Mouse (Mus musculus) midbrain, embryonic 14.5 days (tissue): ENCODE measurements around the gene Zfp142. TPM values are rescaled to one million over a fixed set of nuclear protein-coding genes. Genes with fewer than 3 reads are reported as not detected.
A peak's percentile ranks its signal among the peaks of the same experiment; 100 is the strongest.

Experiments
- ATAC-seq: fragments of 200-750 bp; cut with Nextera tagmentation; 2 replicates; pipeline ENCODE4 v1.8.0; 2017; ENCODE audit warnings: moderate number of reproducible peaks, moderate library complexity; ENCODE audit not compliant: low FRiP score, low TSS enrichment
- DNase-seq: peaks from one replicate; pipeline ENCODE4 v3.0.0-alpha.2; 2015
- H3K27ac ChIP-seq: fragments of 300-500 bp; sonication (generic); replicated peaks from 2 replicates; pipeline ENCODE4 v1.5.1; 2014; ENCODE audit warnings: mild to moderate bottlenecking, low read depth, low read length, moderate library complexity
- H3K27me3 ChIP-seq: fragments of 300-500 bp; sonication (generic); 2 replicates; pipeline ENCODE4 v1.6.1; 2014; ENCODE audit warnings: low read length, control low read depth, mixed read lengths; ENCODE audit not compliant: control insufficient read depth, insufficient read depth
- H3K36me3 ChIP-seq: fragments of 300-500 bp; sonication (generic); 2 replicates; pipeline ENCODE4 v1.6.1; 2014; ENCODE audit warnings: low read length, control low read depth; ENCODE audit not compliant: control insufficient read depth, insufficient read depth
- H3K4me1 ChIP-seq: fragments of 300-500 bp; sonication (generic); 2 replicates; pipeline ENCODE4 v1.6.1; 2014; ENCODE audit warnings: mild to moderate bottlenecking, antibody characterized with exemption, low read length, control low read depth; ENCODE audit not compliant: control insufficient read depth, insufficient read depth
- H3K4me2 ChIP-seq: fragments of 300-500 bp; sonication (generic); 2 replicates; pipeline ENCODE4 v1.6.1; 2014; ENCODE audit warnings: mild to moderate bottlenecking, low read length, moderate library complexity
- H3K4me3 ChIP-seq: fragments of 300-500 bp; sonication (generic); replicated peaks from 2 replicates; pipeline ENCODE4 v1.5.1; 2014; ENCODE audit warnings: low read depth, low read length
- H3K9ac ChIP-seq: fragments of 300-500 bp; sonication (generic); replicated peaks from 2 replicates; pipeline ENCODE4 v1.6.1; 2014; ENCODE audit warnings: mild to moderate bottlenecking, low read length, moderate library complexity
- H3K9me3 ChIP-seq: fragments of 300-500 bp; sonication (generic); 2 replicates; pipeline ENCODE4 v1.6.1; 2016; ENCODE audit warnings: low read length, control low read depth, mixed read lengths; ENCODE audit not compliant: control insufficient read depth
- WGBS: fragments of 180-500 bp; shearing (Covaris S2); extraction: QIAGEN DNeasy Blood & Tissue Kit; methylation state at CpG from one replicate; pipeline ENCODE4 v1.1.7; 2014; 5-methylcytosine and 5-hydroxymethylcytosine counted together
- polyA plus RNA-seq: library from polyadenylated mRNA; unstranded; fragments of >200 nt; fragmentation: Nextera tagmentation; extraction: Ambion mirVana; gene quantifications from 2 replicates; pipeline ENCODE4 v1.2.1, GENCODE M21; 2014

Gene Zfp142
- 8.9 and 9.7 TPM in 2 replicates for polyA plus RNA-seq

- under 1% methylated on average over 47 of the region's 48 CpGs for WGBS
- Histone ChIP-seq H3K27me3 (no peaks in the 10 kb centered on the region), H3K4me1 (peaks cover 12% of the 10 kb centered on the region; the same call in 1 of the 2 replicates), H3K9me3 (no peaks in the 10 kb centered on the region), H3K9ac (peak within 1 kb of the TSS; percentile 75), H3K4me3 (peak within 1 kb of the TSS; percentile 65), H3K27ac (peak within 1 kb of the TSS; percentile 85), H3K4me2 (peak within 1 kb of the TSS; percentile 80), H3K36me3 (peaks cover 40% of the 10 kb centered on the region)
- DNase-seq (peak; percentile 99), ATAC-seq (peak; percentile 98)
Measured at GRCm38 (mm10) chr1:74587773-74588445, at the start of gene Zfp142, which contains the start of gene Bcs1l. Gene Zfp142 (minus strand): TSS chr1:74588246. Gene Bcs1l (plus strand): TSS chr1:74588289.

DNA sequence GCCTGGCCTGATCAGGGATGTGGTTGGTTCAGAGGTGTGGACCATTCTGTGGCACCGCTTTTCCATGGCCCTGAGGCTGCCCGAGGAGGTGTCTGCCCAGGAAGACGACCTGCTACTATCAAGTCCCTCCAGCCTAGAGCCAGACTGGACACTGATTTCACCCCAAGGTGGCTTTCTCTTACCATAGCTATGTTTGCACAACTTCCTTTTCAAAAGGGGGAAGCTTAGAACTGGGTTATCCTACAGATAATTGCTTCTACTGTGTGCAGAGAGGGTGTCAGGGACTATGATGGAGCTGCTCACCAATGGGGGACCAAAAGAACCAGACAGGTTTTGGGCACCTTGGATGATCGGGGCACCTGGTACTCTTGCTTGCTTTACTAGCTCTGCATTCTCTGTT, 44.7 kb upstream of the Zfp142 start:
- Histone ChIP-seq H3K9ac (no peak overlapping the region), H3K27ac (no peak overlapping the region), H3K4me3 (no peak overlapping the region), H3K36me3 (peaks cover 44% of the 10 kb centered on the region), H3K4me1 (no peaks in the 10 kb centered on the region), H3K9me3 (no peaks in the 10 kb centered on the region), H3K27me3 (no peaks in the 10 kb centered on the region), H3K4me2 (no peak overlapping the region)
- 84% methylated on average over 4 of the region's 4 CpGs for WGBS
- ATAC-seq (no peak), DNase-seq (no peak)

DNA sequence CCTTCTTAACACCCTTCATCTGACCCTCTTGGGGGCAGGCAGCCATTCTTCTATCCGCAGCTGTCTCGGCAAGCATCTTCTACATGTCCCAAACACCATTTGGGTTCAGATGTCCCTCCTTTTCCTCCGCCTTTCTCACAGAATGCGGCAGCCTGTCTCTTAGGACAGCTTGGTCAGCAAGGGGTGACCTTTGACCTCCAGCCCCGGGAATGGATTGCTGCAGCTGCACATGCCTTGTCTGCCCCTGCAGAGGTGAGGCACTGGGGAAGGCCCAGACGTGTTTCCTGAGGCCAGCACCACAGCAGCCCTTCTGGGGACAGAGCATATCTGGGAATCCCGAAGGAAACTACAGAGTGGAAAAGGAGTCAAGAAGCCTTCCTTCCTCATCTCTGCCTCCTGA, 40.0 kb upstream of the Zfp142 start:
- H3K27me3 ChIP-seq = no peaks in the 10 kb centered on the region
- no peak overlapping the region for H3K4me2 ChIP-seq
- H3K4me3 ChIP-seq = no peak overlapping the region
- peaks cover 54% of the 10 kb centered on the region for H3K36me3 ChIP-seq
- 36% methylated on average over 7 of the region's 7 CpGs for WGBS
- no peak overlapping the region for H3K9ac ChIP-seq
- DNase-seq (no peak), ATAC-seq (no peak)
- H3K27ac ChIP-seq = no peak overlapping the region
- H3K4me1 ChIP-seq = no peaks in the 10 kb centered on the region
- no peaks in the 10 kb centered on the region for H3K9me3 ChIP-seq

GRCm38 (mm10) chr1:74626076-74626475, 38.0 kb upstream of the Zfp142 start:
- Histone ChIP-seq H3K27me3 (no peaks in the 10 kb centered on the region), H3K4me1 (no peaks in the 10 kb centered on the region), H3K9me3 (no peaks in the 10 kb centered on the region), H3K27ac (no peak overlapping the region), H3K9ac (no peak overlapping the region), H3K36me3 (peaks cover 68% of the 10 kb centered on the region), H3K4me3 (no peak overlapping the region), H3K4me2 (no peak overlapping the region)
- no peak for DNase-seq
- 94% methylated on average over 4 of the region's 4 CpGs for WGBS
- ATAC-seq = no peak

- no peak overlapping the region for H3K27ac ChIP-seq
- no peak overlapping the region for H3K4me2 ChIP-seq
- peaks cover 74% of the 10 kb centered on the region for H3K36me3 ChIP-seq
- no peak for DNase-seq
- ATAC-seq = no peak
- H3K9me3 ChIP-seq = no peaks in the 10 kb centered on the region
- H3K27me3 ChIP-seq = no peaks in the 10 kb centered on the region
- 100% methylated on average over 1 of the region's 1 CpGs for WGBS
- H3K4me1 ChIP-seq = no peaks in the 10 kb centered on the region
- H3K4me3 ChIP-seq = no peak overlapping the region
- no peak overlapping the region for H3K9ac ChIP-seq
Measured at GRCm38 (mm10) chr1:74624183-74624582, 36.1 kb upstream of the Zfp142 start.

DNA sequence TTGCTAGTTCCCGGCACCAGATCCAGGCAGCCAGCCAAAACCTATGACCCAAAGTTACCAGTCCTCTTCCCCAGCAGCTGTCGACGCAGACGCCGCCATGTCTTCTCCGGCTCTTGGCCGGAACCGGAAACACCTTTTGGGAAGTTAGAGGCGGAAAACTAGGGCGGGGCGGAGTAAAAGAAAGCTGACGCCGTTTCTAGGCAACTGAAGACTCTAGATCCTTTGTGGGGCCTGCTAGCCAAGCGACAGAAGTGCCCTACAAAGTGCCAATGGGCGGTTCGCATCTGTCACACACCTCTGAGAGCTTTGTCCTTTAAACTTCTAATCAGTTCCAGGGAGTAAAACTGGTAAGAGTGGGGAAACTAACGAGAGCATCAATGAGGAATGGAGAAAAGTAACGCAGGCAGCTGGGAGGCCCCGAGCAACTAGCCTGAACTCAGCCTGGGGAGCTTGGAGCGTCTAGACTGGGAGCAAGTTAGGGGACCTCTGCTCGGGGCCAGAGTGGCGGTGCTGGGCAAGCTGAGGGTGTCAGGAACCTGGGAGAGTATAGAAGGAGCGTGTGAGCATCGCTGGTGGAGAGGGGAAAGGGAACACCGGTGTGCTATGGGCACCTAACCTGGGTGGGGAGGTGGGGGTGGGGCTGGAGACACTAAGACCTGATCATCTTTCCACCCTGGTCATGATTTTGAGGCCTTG, 13.4 kb upstream of the Zfp142 start, which contains the start of the genes Rnf25 and Stk36:
TSS of gene Rnf25 (minus strand) at position 131 of the 696 bp plus-strand sequence.
TSS of gene Stk36 (plus strand) at position 179 of the 696 bp plus-strand sequence.
- peak; percentile 95 for DNase-seq
- peak; percentile 85 for ATAC-seq
- 9% methylated on average over 25 of the region's 25 CpGs for WGBS
- Histone ChIP-seq H3K27me3 (no peaks in the 10 kb centered on the region), H3K36me3 (peaks cover 39% of the 10 kb centered on the region), H3K27ac (peak within 1 kb of the TSS; percentile 46), H3K9me3 (no peaks in the 10 kb centered on the region), H3K4me3 (peak within 1 kb of the TSS; percentile 82), H3K4me2 (peak within 1 kb of the TSS; percentile 88), H3K9ac (peak within 1 kb of the TSS; percentile 74), H3K4me1 (peaks cover 14% of the 10 kb centered on the region)

DNA sequence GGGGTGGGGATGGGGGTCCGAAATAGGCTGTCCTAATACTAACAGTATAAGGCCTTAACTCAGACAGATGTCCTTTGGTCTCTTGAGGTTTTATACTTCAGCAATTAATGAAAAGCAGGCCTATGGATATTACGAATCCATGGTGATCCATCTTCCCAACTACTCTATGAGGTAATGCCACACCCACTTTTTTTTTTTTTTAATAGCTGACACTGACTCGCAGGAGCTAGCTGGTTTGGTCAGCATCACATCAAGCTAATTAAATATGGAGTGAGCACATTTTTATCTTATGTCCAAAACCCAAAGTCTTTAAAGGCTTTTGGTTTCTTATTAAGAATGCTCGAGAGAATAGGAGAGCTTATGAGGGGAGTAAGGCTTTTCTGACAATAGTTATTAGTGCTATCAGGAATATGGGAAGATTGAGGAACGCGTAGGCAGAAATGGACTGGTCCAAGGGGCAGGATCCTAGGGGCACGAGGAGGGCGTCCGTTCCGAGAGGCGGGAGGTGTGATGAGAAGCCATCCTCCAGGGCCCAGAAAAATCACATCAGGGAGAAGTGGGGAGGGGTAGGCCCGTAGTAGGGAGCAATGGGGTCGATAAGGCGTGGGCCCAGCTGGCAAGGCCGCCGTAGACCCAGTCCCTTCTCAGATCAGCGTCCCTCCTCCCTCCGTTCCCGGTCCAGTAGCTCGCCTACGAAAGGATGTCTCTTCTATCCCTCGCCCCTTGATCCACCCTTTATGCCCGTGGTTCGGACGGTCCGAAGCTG, 12.6 kb upstream of the Zfp142 start:
- ATAC-seq = peak; percentile 62
- no peaks in the 10 kb centered on the region for H3K9me3 ChIP-seq
- 8% methylated on average over 26 of the region's 26 CpGs for WGBS

GRCm38 (mm10) chr1:74594434-74594833, 6.4 kb upstream of the Zfp142 start:
- Histone ChIP-seq H3K36me3 (peaks cover 82% of the 10 kb centered on the region), H3K9me3 (no peaks in the 10 kb centered on the region), H3K4me2 (no peak overlapping the region), H3K4me3 (no peak overlapping the region), H3K27me3 (no peaks in the 10 kb centered on the region), H3K27ac (no peak overlapping the region), H3K9ac (no peak overlapping the region), H3K4me1 (no peaks in the 10 kb centered on the region)
- WGBS = 93% methylated on average over 8 of the region's 8 CpGs
- DNase-seq (no peak), ATAC-seq (no peak)

More for the DNA sequence above, 12.6 kb upstream of the Zfp142 start:
- Histone ChIP-seq H3K4me2 (peak overlapping the region; percentile 88), H3K36me3 (peaks cover 42% of the 10 kb centered on the region), H3K27ac (peak overlapping the region; percentile 46; the same call in 1 of the 2 replicates), H3K9ac (peak overlapping the region; percentile 74), H3K4me3 (peak overlapping the region; percentile 82), H3K27me3 (no peaks in the 10 kb centered on the region), H3K4me1 (peaks cover 14% of the 10 kb centered on the region)
- DNase-seq = no peak
